Mouse (Mus musculus) erythroblast, embryonic 14.5 days (primary cell): ENCODE data around the gene Pfdn5.

ENCODE experiments used
- GATA1 ChIP-seq: IDR thresholded peaks from 2 replicates; pipeline ENCODE4 v1.6.1; 2012; ENCODE audit warnings: low read length, inconsistent platforms, mixed read lengths
- TAL1 ChIP-seq: IDR thresholded peaks from 3 replicates; pipeline ENCODE4 v1.6.1; 2012; ENCODE audit warnings: low read length, inconsistent platforms, mixed read lengths

DNA sequence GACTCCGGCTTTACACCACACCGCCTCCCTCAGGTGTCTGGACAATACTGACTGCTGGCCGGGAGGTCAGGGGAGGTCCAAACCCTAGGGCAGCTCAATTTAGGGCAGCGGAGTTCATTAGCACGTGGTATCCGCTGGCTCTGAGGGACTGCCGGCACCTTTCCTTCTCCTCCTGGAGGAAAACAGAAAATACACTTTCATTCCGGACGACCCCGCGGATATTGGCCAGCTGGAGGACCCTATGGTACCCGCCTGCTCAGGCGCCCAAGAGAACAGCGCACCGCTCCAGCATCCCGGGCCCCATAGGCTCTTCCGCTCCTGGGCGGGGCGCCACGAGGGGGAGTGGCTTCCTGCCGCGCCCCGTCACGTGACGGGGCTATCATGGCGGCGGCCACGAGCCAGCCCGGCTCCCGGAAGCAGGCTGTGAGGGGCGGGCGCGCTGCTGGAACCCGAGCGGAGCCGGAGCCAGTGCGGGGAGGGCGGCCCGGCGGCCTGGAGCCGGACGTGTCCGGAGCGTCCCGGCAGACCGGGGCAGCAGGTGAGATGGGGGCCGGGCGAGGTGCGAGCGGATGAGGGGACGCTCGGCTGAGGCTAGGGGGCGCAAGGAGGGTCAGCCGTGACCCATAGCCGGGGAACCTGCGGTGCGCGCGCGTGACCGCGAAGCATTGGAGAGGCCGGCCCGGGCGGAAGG, 46.7 kb upstream of the Pfdn5 start, which contains the start of gene Mfsd5:
- no peak for TF ChIP-seq TAL1
- TF ChIP-seq GATA1 = no peak
